ENCODE assay signal across 8 mouse cellular contexts in the genomic region with DNA sequence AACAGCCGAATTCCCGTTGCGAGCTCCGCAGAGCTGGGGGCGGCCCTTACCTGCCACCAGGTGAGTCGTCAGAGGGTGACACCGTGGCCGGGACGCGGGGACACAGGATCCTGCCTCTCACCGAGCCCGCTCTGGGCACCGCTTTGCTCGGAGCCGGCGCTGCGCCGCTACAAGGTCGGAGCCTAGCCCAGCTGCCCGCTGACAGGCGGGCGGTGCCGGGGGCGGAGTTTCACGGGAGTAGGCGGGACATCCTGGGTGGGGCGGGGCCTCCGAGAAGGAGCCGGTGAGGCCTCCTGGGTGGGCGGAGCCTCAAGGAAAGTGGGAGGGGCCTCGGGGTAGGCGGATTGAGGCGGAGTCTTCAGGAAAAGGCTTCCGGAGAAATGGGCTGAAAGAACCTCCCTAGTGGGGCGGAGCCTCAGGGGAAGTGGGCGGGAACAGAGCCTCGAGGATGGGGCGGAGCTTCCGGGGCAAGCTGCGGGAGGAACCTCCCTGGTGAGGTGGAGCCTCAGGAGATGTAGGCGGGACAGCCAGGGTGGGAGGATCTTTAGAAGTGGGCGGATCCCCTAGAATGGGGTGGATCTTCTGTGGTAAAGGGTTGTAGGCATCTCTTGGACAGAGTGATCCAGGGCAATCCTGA. TPM values are rescaled to one million over a fixed set of nuclear protein-coding genes. Genes with fewer than 3 reads are reported as not detected.
DNase-seq lines count a peak whose midpoint lies in the region; ATAC-seq and TF ChIP-seq lines count a peak whose summit lies in the region.

A gene (minus strand): TSS at position 203 of the 637 bp plus-strand sequence.

- H3K27ac ChIP-seq in forebrain, embryonic 13.5 days = no peak within 1 kb of the TSS
- H3K27ac ChIP-seq in liver, postnatal 0 days (ENCODE audit: low read depth) = peak within 1 kb of the TSS; percentile 84
- no peak within 1 kb of the TSS for H3K27ac ChIP-seq in neural tube, embryonic 14.5 days (ENCODE audit: low read depth, low read length)

- TF ChIP-seq CTCF in E14TG2a.4 (conservative IDR thresholded peaks at IDR 0.05; ENCODE audit: low read length) = no peak
- no peak for TF ChIP-seq CTCF in liver, postnatal 0 days (IDR thresholded peaks at IDR 0.05; ENCODE audit: low read depth)

- H3K9me3 ChIP-seq in E14TG2a.4 (ENCODE audit: low read length) = peaks cover 7% of the 10 kb centered on the region
- 0 out of 2 replicates have a peak, but pooled peaks cover 4% of the 10 kb centered on the region for H3K9me3 ChIP-seq in forebrain, embryonic 13.5 days (replicated peaks)
- no peaks in the 10 kb centered on the region for H3K9me3 ChIP-seq in liver, postnatal 0 days (ENCODE audit: low read length)
- no peaks in the 10 kb centered on the region for H3K9me3 ChIP-seq in neural tube, embryonic 14.5 days (ENCODE audit: control insufficient read depth, low read length)

- WGBS in forebrain, embryonic 13.5 days = 1% methylated on average over 42 of the region's 42 CpGs
- 1% methylated on average over 42 of the region's 42 CpGs for WGBS in large intestine, adult 2 months
- WGBS in liver, postnatal 0 days (ENCODE audit: insufficient replicate concordance) = 1% methylated on average over 42 of the region's 42 CpGs
- under 1% methylated on average over 40 of the region's 42 CpGs for WGBS in neural tube, embryonic 14.5 days

- peaks cover 23% of the 10 kb centered on the region for H3K4me1 ChIP-seq in E14TG2a.4 (replicated peaks; ENCODE audit: low read depth, low read length)
- peaks cover 18% of the 10 kb centered on the region for H3K4me1 ChIP-seq in forebrain, embryonic 13.5 days
- peaks cover 34% of the 10 kb centered on the region for H3K4me1 ChIP-seq in liver, postnatal 0 days (ENCODE audit: insufficient read depth)
- no peaks in the 10 kb centered on the region for H3K4me1 ChIP-seq in neural tube, embryonic 14.5 days (ENCODE audit: control insufficient read depth, insufficient read depth, low read length)

- peak within 1 kb of the TSS; percentile 66 for H3K4me2 ChIP-seq in forebrain, embryonic 13.5 days
- peak within 1 kb of the TSS; percentile 99 for H3K4me2 ChIP-seq in liver, postnatal 0 days (ENCODE audit: low read depth, low read length)
- peak within 1 kb of the TSS; percentile 64 for H3K4me2 ChIP-seq in neural tube, embryonic 14.5 days (ENCODE audit: low read depth, low read length)

- peak within 1 kb of the TSS; percentile 83 for H3K4me3 ChIP-seq in E14TG2a.4 (replicated peaks; ENCODE audit: low read length)
- H3K4me3 ChIP-seq in forebrain, embryonic 13.5 days = peak within 1 kb of the TSS; percentile 40
- peak within 1 kb of the TSS; percentile 71 for H3K4me3 ChIP-seq in liver, postnatal 0 days (ENCODE audit: low read depth, low read length)
- peak within 1 kb of the TSS; percentile 47 for H3K4me3 ChIP-seq in neural tube, embryonic 14.5 days (ENCODE audit: low read depth, low read length)

- H3K27me3 ChIP-seq in E14TG2a.4 (ENCODE audit: insufficient read depth, low read length) = peaks cover 23% of the 10 kb centered on the region
- peaks cover 18% of the 10 kb centered on the region for H3K27me3 ChIP-seq in forebrain, embryonic 13.5 days
- no peaks in the 10 kb centered on the region for H3K27me3 ChIP-seq in liver, postnatal 0 days (ENCODE audit: insufficient read depth, low read length)
- H3K27me3 ChIP-seq in neural tube, embryonic 14.5 days (ENCODE audit: control insufficient read depth, insufficient read depth, low read length) = peaks cover 5% of the 10 kb centered on the region; the same call in 1 of the 2 replicates

- intact Hi-C loops in heart, postnatal 10 days (cut with DNase I) = no loop called here

- DNase-seq in heart, postnatal 10 days = peak; percentile 95 to 97
- DNase-seq in large intestine, adult 2 months (ENCODE audit: low read depth, low spot score) = peak; percentile 99
- peak; percentile 100 for DNase-seq in liver, postnatal 0 days
- peak; percentile 99 for DNase-seq in testis, postnatal 10 days (ENCODE audit: low spot score)

- no peak for TF ChIP-seq EP300 in liver, postnatal 0 days (IDR thresholded peaks at IDR 0.05; ENCODE audit: low read depth)

- no peaks in the 10 kb centered on the region for H3K36me3 ChIP-seq in E14TG2a.4 (ENCODE audit: insufficient read depth, low read length)
- H3K36me3 ChIP-seq in forebrain, embryonic 13.5 days (ENCODE audit: poor library complexity, severe bottlenecking) = no peaks in the 10 kb centered on the region
- H3K36me3 ChIP-seq in liver, postnatal 0 days (replicated peaks; ENCODE audit: insufficient read depth, low read length) = no peaks in the 10 kb centered on the region
- H3K36me3 ChIP-seq in neural tube, embryonic 14.5 days (ENCODE audit: control insufficient read depth, insufficient read depth, low read length) = no peaks in the 10 kb centered on the region

- H3K9ac ChIP-seq in forebrain, embryonic 13.5 days = peak within 1 kb of the TSS; percentile 52
- H3K9ac ChIP-seq in liver, postnatal 0 days (replicated peaks) = peak within 1 kb of the TSS; percentile 85
- peak within 1 kb of the TSS; percentile 60 for H3K9ac ChIP-seq in neural tube, embryonic 14.5 days (replicated peaks; ENCODE audit: low read depth, low read length)

- ATAC-seq in cerebellum, adult (ENCODE audit: insufficient number of reproducible peaks, low FRiP score, low TSS enrichment) = peak; percentile 67
- ATAC-seq in forebrain, embryonic 13.5 days = peak; percentile 74
- peak; percentile 85 for ATAC-seq in liver, postnatal 0 days
- ATAC-seq in neural tube, embryonic 14.5 days (ENCODE audit: low read depth) = peak; percentile 79

RNA-seq across cellular contexts. Expression of the gene that starts here (rescaled TPM):
- 5.8 and 6.1 TPM in 2 replicates for polyA plus RNA-seq in forebrain, embryonic 13.5 days (2015; fragmentation: Nextera tagmentation; extraction: Ambion mirVana)
- total RNA-seq in heart, postnatal 10 days (2021) = 1 to 10 TPM; 6.5 to 6.7 TPM
- polyA plus RNA-seq in large intestine, adult 2 months (2012; rRNA removed) = 7.6 and 10.6 TPM in 2 replicates
- polyA plus RNA-seq in liver, postnatal 0 days (2015; fragmentation: Nextera tagmentation; extraction: Ambion mirVana) = 3.7 and 3.8 TPM in 2 replicates
- polyA plus RNA-seq in neural tube, embryonic 14.5 days (2014; fragmentation: Nextera tagmentation; extraction: Ambion mirVana) = 9.8 and 12.8 TPM in 2 replicates
